In the genomic region with DNA sequence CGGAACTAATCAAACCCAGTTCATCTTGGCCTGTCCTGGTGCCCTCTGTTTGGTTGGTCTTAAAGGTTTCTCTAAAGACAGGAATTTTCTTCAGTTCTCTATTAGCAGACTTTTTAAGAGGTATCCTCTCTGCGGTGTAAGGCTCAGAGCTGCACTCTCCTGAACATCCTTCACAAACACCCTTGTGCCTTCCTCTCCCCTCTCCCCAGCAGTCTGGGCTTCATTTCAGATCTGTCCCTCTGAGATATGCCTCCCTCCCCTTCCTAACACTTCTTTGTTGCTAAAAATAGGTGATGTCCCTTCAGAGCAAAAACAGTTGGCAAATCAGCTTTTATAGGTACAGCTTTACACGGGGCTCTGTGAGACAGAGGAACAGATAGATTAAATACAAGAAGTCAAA, we compare ENCODE assay signal across 25 mouse cellular contexts. TPM values are rescaled to one million over a fixed set of nuclear protein-coding genes. Genes with fewer than 3 reads are reported as not detected.
A peak's percentile ranks its signal among the peaks of the same experiment; 100 is the strongest.
DNase-seq lines count a peak whose midpoint lies in the region; ATAC-seq lines count a peak whose summit lies in the region.
"Had no signal": no experiment of that assay in that cellular context is flagged by ENCODE, and none has a peak within 500 bp of the region (broad histone marks: within the 10 kb centered on the region; RNA-seq: fewer than 3 reads in every experiment).

No protein-coding gene starts in this region.

- intact Hi-C loops in heart, postnatal 10 days (cut with DNase I): no loop called here

- H3K9me3 ChIP-seq in heart, embryonic 13.5 days: no peaks in the 10 kb centered on the region
- H3K9me3 ChIP-seq in embryonic facial prominence, embryonic 10.5 days: no peaks in the 10 kb centered on the region
- H3K9me3 ChIP-seq: forebrain, embryonic 13.5 days; hindbrain, embryonic 13.5 days; liver, embryonic 12.5 days; midbrain, embryonic 12.5 days; neural tube, embryonic 13.5 days had no signal

- H3K27me3 ChIP-seq in heart, embryonic 13.5 days (replicated peaks): no peaks in the 10 kb centered on the region
- H3K27me3 ChIP-seq in embryonic facial prominence, embryonic 10.5 days (replicated peaks; ENCODE audit: low read depth, poor library complexity, severe bottlenecking): no peaks in the 10 kb centered on the region
- H3K27me3 ChIP-seq: forebrain, embryonic 13.5 days; hindbrain, embryonic 13.5 days; liver, embryonic 12.5 days; midbrain, embryonic 12.5 days; neural tube, embryonic 13.5 days had no signal

- H3K36me3 ChIP-seq in heart, embryonic 13.5 days: no peaks in the 10 kb centered on the region
- no peaks in the 10 kb centered on the region for H3K36me3 ChIP-seq in embryonic facial prominence, embryonic 10.5 days (replicated peaks)
- H3K36me3 ChIP-seq: hindbrain, embryonic 13.5 days; liver, embryonic 12.5 days; midbrain, embryonic 12.5 days; neural tube, embryonic 13.5 days had no signal

- H3K4me2 ChIP-seq in heart, embryonic 13.5 days: peak overlapping the region; percentile 54
- H3K4me2 ChIP-seq: forebrain, embryonic 13.5 days; hindbrain, embryonic 13.5 days; liver, embryonic 12.5 days; midbrain, embryonic 12.5 days; neural tube, embryonic 13.5 days had no signal

- no peak for DNase-seq in frontal cortex, postnatal 10 days (ENCODE audit: low spot score in 2 of 2)
- peak; percentile 17 to 18 for DNase-seq in heart, adult 9 months (ENCODE audit: low spot score in 2 of 2)
- DNase-seq in heart, postnatal 10 days: peak; percentile 11 to 22
- no peak for DNase-seq in embryonic facial prominence, embryonic 10.5 days (ENCODE audit: low spot score)
- DNase-seq in kidney, adult 8-10 months: no peak
- DNase-seq in spleen, postnatal 4 days (ENCODE audit: low spot score in 2 of 2): no peak
- DNase-seq: adrenal gland, postnatal 25 days; gastrocnemius, postnatal 25 days; kidney, adult 9 months; kidney, postnatal 14 days; left cerebral cortex, postnatal 4 days; liver, postnatal 0 days; lung, postnatal 36 days; right cerebral cortex, postnatal 4 days; thymus, postnatal 4 days had no signal

- 20% methylated on average over 3 of the region's 3 CpGs for WGBS in heart, embryonic 13.5 days
- 56% methylated on average over 3 of the region's 3 CpGs for WGBS in embryonic facial prominence, embryonic 10.5 days

- peak overlapping the region; percentile 65 for H3K27ac ChIP-seq in heart, embryonic 13.5 days (replicated peaks)
- H3K27ac ChIP-seq in embryonic facial prominence, embryonic 10.5 days (replicated peaks): no peak overlapping the region
- H3K27ac ChIP-seq: forebrain, embryonic 13.5 days; heart, adult 2 months; hindbrain, embryonic 13.5 days; liver, embryonic 12.5 days; midbrain, embryonic 12.5 days; neural tube, embryonic 13.5 days had no signal

- peak; percentile 65 for ATAC-seq in frontal cortex, adult (ENCODE audit: low TSS enrichment)
- ATAC-seq in heart, embryonic 13.5 days (ENCODE audit: extremely low read depth, insufficient number of reproducible peaks, low FRiP score, low TSS enrichment): no peak
- ATAC-seq: forebrain, embryonic 13.5 days; intestine, embryonic 16.5 days; liver, embryonic 12.5 days; liver, postnatal 0 days had no signal

- H3K9ac ChIP-seq in heart, embryonic 13.5 days: peak overlapping the region; percentile 63
- H3K9ac ChIP-seq: forebrain, embryonic 13.5 days; hindbrain, embryonic 13.5 days; liver, embryonic 12.5 days; liver, postnatal 0 days; midbrain, embryonic 12.5 days; neural tube, embryonic 13.5 days had no signal

- peaks cover 15% of the 10 kb centered on the region for H3K4me1 ChIP-seq in heart, embryonic 13.5 days
- no peaks in the 10 kb centered on the region for H3K4me1 ChIP-seq in embryonic facial prominence, embryonic 10.5 days
- H3K4me1 ChIP-seq: forebrain, embryonic 13.5 days; hindbrain, embryonic 13.5 days; liver, embryonic 12.5 days; midbrain, embryonic 12.5 days had no signal

- 0 out of 2 replicates have a peak overlapping the region, but pooled peaks have one; percentile 4 for H3K4me3 ChIP-seq in heart, embryonic 13.5 days
- H3K4me3 ChIP-seq in embryonic facial prominence, embryonic 10.5 days: no peak overlapping the region
- H3K4me3 ChIP-seq: forebrain, embryonic 13.5 days; heart, adult 2 months; hindbrain, embryonic 13.5 days; liver, embryonic 12.5 days; midbrain, embryonic 12.5 days; neural tube, embryonic 13.5 days had no signal

RNA-seq across cellular contexts. Expression of a gene that starts 32.2 kb away (rescaled TPM):
- polyA plus RNA-seq in heart, embryonic 13.5 days (2015; fragmentation: Nextera tagmentation; extraction: Ambion mirVana): 9.2 and 13.2 TPM in 2 replicates
- total RNA-seq in heart, postnatal 10 days (2021): 10 to 100 TPM; 18.5 to 28.1 TPM
- polyA plus RNA-seq in embryonic facial prominence, embryonic 10.5 days (2016; fragmentation: Nextera tagmentation; extraction: Ambion mirVana): 8.1 and 8.6 TPM in 2 replicates
- total RNA-seq: megakaryocyte, adult 5-6 weeks had no signal

Comparison
In these comparisons a context has a peak if more than half of its experiments do, and no peak if none do; other contexts are left out.
1. DNase-seq: peak in heart, adult 9 months (2 of 2) and heart, postnatal 10 days (2 of 2); none in frontal cortex, postnatal 10 days (0 of 2), embryonic facial prominence, embryonic 10.5 days (single experiment), kidney, adult 8-10 months (0 of 2) and spleen, postnatal 4 days (0 of 2).